Mouse (Mus musculus) adrenal gland, adult (tissue): ENCODE measurements at regions not wholly inside any gene's neighbourhood (a gene's known extent, or its start where the extent isn't known, plus 50 kb on each side); places are given as distances from the start of the nearest gene placed in this dataset.

Experiments used
- DNase-seq, 2 experiments: peaks; one replicate each; pipeline ENCODE4 v3.0.0; 2022 to 2023; ENCODE audit warnings: low spot score in 1 of 2; ENCODE audit not compliant: inconsistent age in 2 of 2

- no peak for DNase-seq
Measured at GRCm38 (mm10) chrX:158920217-158920616, 289.9 kb upstream of the Rps6ka3 start.

GRCm38 (mm10) chrX:158921424-158921823 is 288.7 kb upstream of the Rps6ka3 start:
- DNase-seq, result peak in 1 of 2 experiments; percentile 29

GRCm38 (mm10) chrX:158921838-158922450 is 288.2 kb upstream of the Rps6ka3 start:
- DNase-seq, result peak; percentile 56 to 87

GRCm38 (mm10) chrX:158923081-158923561 is 287.0 kb upstream of the Rps6ka3 start:
- peak; percentile 28 to 43 for DNase-seq

GRCm38 (mm10) chrX:158923657-158924489 is 286.2 kb upstream of the Rps6ka3 start:
- peak in 1 of 2 experiments; percentile 23 for DNase-seq

- peak in 1 of 2 experiments; percentile 39 for DNase-seq
Measured at GRCm38 (mm10) chrX:158924490-158925398, 285.4 kb upstream of the Rps6ka3 start.

GRCm38 (mm10) chrX:158931864-158932263 is 278.2 kb upstream of the Rps6ka3 start:
- DNase-seq, result peak in 1 of 2 experiments; percentile 7

- no peak for DNase-seq
Measured at GRCm38 (mm10) chrX:158947191-158947590, 262.9 kb upstream of the Rps6ka3 start.

- DNase-seq, result peak; percentile 2 to 27
Measured at GRCm38 (mm10) chrX:158971726-158972125, 238.4 kb upstream of the Rps6ka3 start.

GRCm38 (mm10) chrX:158976648-158977047 is 233.5 kb upstream of the Rps6ka3 start:
- no peak for DNase-seq

- no peak for DNase-seq
Measured at GRCm38 (mm10) chrX:158984721-158985120, 225.4 kb upstream of the Rps6ka3 start.

- DNase-seq, result no peak
Measured at GRCm38 (mm10) chrX:158987676-158988075, 222.4 kb upstream of the Rps6ka3 start.

- no peak for DNase-seq
Measured at GRCm38 (mm10) chrX:159018955-159019354, 191.2 kb upstream of the Rps6ka3 start.

- DNase-seq, result no peak
Measured at GRCm38 (mm10) chrX:159026311-159026710, 183.8 kb upstream of the Rps6ka3 start.

GRCm38 (mm10) chrX:159031927-159032326 is 178.2 kb upstream of the Rps6ka3 start:
- no peak for DNase-seq

- peak; percentile 57 to 86 for DNase-seq
Measured at GRCm38 (mm10) chrX:159043432-159043831, 166.7 kb upstream of the Rps6ka3 start.

- no peak for DNase-seq
Measured at GRCm38 (mm10) chrX:159047876-159048275, 162.2 kb upstream of the Rps6ka3 start.

- DNase-seq, result no peak
Measured at GRCm38 (mm10) chrX:159055689-159056461, 154.2 kb upstream of the Rps6ka3 start.

GRCm38 (mm10) chrX:159056462-159056805 is 153.7 kb upstream of the Rps6ka3 start:
- no peak for DNase-seq

GRCm38 (mm10) chrX:159058931-159059330 is 151.2 kb upstream of the Rps6ka3 start:
- no peak for DNase-seq
